Mouse (Mus musculus): Measurements from ENCODE around the gene Mob1b.

Mob1b gene

DNA sequence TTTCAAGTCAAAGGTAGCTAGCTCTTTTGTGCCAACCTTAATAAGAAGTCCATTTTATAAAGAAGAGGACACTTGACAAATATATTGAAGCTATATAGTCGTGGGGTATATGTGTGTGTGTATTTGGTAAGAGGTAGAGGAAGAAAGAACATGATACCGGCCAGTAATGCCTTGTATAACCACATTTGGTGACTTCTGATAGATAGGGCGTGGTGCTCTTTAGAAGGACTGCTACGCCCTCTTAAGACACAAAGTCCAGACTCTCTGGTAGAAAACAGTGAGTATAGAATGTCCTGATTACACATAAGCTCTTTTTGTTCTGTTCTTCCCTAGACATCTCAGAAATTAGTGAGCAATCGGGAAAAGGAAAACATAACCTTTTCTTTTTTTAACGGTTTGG is 47.5 kb downstream of the Mob1b start:
- no peak for ATAC-seq (ENCODE audit: low TSS enrichment)

DNA sequence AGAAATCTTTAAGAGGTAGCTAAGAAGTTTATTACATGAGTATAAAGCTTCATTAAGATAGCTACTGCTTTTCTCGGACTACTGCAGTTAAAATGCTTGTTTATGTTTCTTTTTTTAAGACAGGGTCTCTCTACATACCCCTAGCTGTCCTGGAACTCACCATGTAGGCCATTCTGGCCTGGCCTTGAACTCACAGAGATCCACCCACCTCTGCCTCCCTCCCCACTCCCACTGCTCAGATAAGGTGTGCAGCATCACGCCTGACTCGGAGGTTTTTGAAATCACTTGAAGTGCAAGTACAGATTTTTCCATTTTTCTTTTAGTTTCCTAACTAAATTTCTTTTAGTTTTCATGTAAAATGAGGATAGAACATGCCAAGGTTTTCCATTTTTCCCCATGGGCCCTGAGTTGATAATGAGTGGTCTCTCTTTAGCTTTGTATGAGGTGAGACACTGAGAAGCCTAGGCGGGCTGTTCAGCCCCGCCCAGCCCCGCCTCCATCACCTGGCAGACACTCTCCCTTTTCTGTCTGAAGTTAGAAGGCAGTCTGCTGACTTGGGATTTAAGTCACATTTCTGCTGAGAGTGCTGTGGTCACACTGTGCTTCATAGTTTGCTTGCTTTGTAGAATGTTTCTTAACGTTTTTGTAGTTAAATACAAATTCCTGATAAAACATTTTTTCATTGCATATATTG is 61.6 kb downstream of the Mob1b start:
- ATAC-seq (ENCODE audit: low TSS enrichment): no peak

DNA sequence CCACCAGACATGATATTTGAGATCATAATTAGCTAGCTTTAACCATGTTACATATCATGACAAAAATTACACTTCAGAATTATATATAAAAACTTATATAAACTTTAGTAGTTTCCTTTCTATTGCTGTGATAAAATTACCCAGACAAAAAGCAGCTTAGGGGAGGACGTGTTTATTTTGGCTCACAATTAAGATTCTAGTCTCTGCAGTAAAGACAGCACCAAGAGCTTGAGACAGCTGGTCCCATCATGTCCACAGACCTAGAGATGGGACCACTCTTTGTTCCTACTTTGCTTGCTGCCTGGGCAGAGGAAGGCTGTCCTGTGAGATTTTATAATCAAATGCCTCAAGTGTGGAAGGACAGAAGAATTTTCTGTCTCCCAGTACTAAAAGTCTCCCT is 64.4 kb downstream of the Mob1b start:
- ATAC-seq (ENCODE audit: low TSS enrichment): peak; percentile 62

DNA sequence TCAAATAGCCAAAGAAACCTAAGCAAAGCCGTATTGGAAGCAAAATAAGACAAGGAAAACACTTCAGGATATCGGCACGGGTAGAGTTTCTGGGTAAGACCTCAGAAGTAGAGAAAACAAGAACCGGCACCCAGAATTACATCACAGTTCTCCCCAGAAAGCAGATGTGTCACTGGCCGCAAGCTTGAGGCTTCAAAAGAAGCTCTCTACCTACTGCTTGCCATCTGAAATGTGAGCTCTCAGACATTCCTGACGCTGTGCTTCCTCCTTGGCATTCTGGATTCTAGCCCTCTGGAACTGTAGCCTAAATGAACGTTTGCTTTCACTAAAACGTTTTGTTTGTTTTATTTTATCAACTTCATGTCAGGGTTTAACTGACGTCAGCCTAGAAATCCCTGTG is 70.0 kb downstream of the Mob1b start:
- ATAC-seq (ENCODE audit: low TSS enrichment): peak; percentile 91

DNA sequence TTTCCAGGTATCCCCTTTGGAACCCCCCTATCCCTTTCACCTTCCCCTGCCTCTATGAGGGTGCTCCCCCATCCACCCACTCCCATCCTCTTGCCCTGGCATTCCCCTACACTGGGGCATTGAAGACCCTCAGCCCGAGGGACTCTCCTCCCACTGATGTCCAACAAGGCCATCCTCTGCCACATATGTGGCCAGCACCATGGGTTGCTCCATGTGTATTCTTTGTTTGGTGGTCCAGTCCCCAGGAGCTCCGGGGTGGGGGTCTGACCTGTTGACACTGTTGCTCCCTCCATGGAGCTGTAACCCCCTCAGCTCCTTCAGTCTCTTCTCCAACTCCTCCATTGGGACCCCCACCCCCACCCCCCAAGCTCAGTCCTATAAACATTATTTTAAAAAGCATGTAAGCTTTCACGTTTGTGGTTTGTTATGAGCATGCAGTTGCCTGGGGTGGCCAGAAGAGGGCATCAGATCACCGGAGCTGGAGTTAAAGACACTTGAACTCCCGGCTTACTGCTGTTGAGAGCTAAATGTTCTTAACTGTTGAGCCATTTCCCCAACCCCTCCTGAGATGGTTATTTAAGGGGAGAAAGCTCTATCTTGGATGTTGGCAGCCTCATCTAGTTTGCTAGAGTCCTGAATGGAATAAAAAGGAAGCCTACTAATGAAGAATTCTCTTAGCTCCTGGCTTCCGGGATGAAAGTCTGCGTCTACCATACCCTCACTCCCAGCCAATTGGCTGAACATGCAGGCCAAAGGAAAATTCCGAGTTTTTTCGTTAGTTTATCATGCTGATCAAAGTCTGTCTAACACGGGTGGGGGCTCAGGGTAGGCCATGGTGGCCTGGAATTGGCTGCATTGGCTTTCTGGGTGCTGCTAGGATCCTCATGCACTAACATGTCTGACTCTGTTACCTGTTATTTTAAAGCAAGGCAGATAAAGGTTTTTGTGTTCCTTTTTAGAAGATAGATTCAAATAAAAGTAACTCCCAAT is 70.9 kb downstream of the Mob1b start:
- peak; percentile 82 for ATAC-seq (ENCODE audit: low TSS enrichment)

DNA sequence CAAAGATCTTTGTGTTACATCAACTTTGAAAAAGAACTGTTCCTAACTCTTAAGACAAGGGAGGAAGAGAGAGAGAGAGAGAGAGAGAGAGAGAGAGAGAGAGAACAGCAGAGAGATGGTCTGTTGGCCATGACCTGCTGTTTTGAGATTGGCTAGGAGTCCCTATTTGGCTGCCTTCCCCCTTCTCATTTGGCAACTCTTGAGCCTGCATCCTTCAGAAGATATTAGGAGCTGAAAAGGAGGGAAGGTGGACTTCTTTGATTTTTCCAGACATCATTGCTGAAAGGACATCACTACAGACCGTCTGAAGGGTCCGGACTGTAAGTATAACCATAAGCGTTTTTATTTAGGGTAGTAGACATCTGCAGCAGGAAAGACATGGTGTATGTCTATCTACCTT is 73.0 kb downstream of the Mob1b start:
- no peak for ATAC-seq (ENCODE audit: low TSS enrichment)

DNA sequence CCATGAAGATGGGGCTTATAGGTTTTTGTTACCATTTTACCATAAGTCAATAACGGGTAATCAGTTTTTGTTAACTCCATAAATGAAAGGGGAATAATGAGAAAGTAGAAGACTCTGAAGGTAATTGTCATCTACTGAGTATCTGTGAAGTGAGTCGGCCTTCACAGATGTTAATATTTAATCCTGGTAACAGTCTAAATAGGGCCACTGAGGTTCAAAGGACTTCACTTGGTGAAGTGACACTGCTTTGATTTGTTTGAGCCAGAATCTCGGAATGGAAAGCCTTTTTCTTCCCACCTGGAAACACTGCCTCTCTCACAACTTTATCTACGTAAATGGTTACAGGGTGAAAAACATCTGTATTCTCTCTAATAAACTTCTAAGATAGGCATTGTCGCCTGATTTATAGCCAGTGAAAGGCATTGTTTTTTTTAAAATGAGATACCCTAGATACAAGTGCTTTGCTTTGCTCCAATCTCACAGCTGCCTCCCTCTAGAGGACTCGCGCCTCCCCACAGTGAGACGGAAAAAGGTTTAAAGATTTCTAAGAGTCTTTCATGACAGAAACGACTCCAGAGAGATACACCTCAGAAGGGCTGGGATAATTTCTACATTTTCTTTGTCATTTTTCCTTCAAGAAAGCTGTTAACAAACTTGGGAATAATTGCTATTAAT is 75.4 kb downstream of the Mob1b start:
- ATAC-seq (ENCODE audit: low TSS enrichment): no peak

DNA sequence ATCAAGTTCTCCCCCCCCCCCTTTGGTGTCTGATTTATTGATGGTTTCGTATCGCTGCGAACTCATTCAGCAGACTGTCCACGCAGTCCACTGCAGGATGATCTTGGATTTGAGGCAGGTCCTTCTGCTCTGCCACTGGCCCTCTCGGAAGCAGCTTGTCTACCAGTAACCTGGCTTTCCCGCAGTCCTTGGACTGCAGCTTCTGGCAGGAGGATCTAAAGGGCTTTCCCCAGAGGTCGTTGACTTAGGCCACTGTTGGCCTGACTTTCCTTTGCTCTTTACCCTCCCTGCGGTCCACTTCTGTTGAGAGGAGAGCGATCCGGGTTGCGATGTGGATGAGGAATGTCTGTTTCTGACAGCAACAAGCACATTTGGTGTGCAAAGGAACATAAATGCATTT is 75.9 kb downstream of the Mob1b start:
- no peak for ATAC-seq (ENCODE audit: low TSS enrichment)

DNA sequence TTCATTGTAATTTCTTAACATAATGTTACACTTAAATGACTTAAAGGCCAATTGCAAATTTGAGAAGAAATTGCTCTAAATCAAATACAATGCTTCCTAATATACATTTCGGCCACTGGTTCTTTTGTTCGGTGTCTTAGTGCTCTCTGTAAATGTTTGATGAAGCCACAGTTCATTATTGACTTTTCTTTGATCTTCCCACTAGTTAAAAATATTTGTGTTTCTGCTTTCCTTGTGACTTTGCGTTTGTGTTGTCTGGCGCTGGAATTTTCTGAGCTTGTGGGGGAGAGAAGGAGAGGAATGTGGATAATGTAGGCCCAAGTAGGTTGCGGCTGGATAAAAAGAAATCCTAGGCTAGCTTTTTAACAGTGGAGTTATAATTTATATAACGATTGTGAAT is 76.5 kb downstream of the Mob1b start:
- no peak for ATAC-seq (ENCODE audit: low TSS enrichment)

DNA sequence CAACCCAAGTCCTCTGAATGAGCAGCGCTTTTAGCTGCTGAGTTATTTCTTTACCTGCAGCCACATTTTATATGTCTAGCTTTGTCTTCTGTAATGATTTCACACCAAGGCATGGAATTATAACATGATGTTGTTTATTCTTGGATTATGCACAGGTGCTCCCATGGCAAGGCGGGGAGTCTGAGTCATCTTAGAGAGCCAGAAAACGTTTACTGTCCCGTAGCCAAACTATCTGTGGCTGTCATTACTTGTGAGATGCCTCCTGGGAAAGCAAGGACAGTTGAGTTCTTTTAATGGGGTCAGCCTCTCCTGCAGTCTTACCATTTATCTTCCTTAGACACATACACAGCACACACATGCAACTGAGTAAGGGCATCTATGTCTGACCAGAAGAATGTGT is 85.0 kb downstream of the Mob1b start:
- no peak for ATAC-seq (ENCODE audit: low TSS enrichment)

DNA sequence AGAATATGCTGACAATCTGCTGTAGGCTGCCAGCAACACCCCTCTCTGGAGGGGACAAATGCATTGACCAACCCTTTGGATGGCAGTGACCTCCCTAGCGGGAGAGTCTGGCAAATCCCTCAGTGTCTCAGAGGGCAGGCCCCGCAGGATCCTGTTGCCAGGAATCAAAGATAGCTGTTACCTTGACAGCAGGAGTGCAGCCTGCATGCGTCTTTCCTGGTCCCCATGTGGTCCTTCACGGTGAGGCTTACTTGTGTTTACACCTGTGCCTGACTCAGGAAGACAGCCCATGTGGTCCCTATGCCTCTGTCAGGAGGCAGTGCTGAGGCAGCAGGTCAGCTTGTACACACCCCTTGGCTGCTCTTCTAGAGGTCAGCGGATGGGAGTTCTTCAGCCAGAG is 85.6 kb downstream of the Mob1b start:
- ATAC-seq (ENCODE audit: low TSS enrichment): no peak

DNA sequence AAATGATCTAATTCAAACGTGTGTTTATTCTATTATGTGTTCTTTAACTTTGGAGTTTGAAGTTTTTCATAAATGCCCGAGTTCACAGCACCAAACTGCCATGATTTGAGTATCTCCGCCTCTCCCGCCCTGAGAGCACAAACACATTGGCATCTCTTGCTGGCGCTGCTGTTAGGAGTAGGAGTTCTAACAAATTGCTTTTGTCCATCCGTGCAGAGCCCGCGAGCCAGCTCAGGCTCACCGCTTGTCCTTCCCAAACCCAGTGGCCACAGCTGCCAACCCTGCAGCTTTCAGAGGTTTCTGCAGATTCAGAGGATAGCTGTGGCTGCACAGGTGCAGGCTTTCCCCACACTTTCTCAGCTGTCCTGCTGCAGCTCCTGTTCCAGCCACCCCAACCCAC is 86.7 kb downstream of the Mob1b start:
- ATAC-seq (ENCODE audit: low TSS enrichment): 0 out of 2 replicates have a peak, but pooled peaks have one; percentile 31

DNA sequence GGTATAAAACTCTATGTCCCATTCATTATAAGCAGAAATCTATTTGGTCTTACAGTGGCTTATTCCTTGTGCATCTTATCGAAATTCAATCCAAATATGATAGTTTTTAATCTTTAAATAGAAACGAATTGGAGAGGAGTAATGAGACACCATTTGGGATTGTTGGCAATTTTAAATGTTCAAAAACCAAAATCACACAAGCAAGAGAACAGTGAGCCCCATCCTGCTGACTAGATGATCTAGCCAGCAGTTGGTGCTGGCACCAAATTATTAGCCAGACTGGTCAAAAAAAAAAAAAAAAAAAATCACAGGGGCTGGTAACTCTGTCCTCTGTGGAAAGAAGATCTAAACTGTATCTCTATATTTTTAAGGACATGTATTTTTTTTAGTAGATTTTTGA is 92.5 kb downstream of the Mob1b start:
- ATAC-seq (ENCODE audit: low TSS enrichment): no peak
